Mouse (Mus musculus): Measurements from ENCODE around the gene Gpx1.

Gpx1 gene

GRCm38 (mm10) chr9:108339886-108340257, 1.2 kb downstream of the Gpx1 start:
- DNase-seq (ENCODE audit: low read depth, low spot score): no peak

- no peak for DNase-seq (ENCODE audit: low read depth, low spot score)
Observed at GRCm38 (mm10) chr9:108340258-108341138, 1.8 kb downstream of the Gpx1 start.

- no peak for DNase-seq (ENCODE audit: low read depth, low spot score)
Observed at GRCm38 (mm10) chr9:108341139-108341475, 2.4 kb downstream of the Gpx1 start.

GRCm38 (mm10) chr9:108341801-108342200, 3.1 kb downstream of the Gpx1 start:
- no peak for DNase-seq (ENCODE audit: low read depth, low spot score)

GRCm38 (mm10) chr9:108342301-108342831, 3.7 kb downstream of the Gpx1 start:
- no peak for DNase-seq (ENCODE audit: low read depth, low spot score)

- DNase-seq (ENCODE audit: low read depth, low spot score): no peak
Observed at GRCm38 (mm10) chr9:108343331-108343730, 4.6 kb downstream of the Gpx1 start.

GRCm38 (mm10) chr9:108343835-108344234, 5.1 kb downstream of the Gpx1 start:
- no peak for DNase-seq (ENCODE audit: low read depth, low spot score)

- no peak for DNase-seq (ENCODE audit: low read depth, low spot score)
Observed at GRCm38 (mm10) chr9:108344471-108344870, 5.8 kb downstream of the Gpx1 start.

- no peak for DNase-seq (ENCODE audit: low read depth, low spot score)
Observed at GRCm38 (mm10) chr9:108347024-108347423, 8.3 kb downstream of the Gpx1 start.

GRCm38 (mm10) chr9:108347540-108348289, 9.0 kb downstream of the Gpx1 start, which contains the start of gene Usp4:
Usp4 (plus strand) TSS chr9:108347853.
- DNase-seq (ENCODE audit: low read depth, low spot score): no peak

GRCm38 (mm10) chr9:108348290-108348680, 9.6 kb downstream of the Gpx1 start:
- no peak for DNase-seq (ENCODE audit: low read depth, low spot score)

GRCm38 (mm10) chr9:108349727-108350126, 11.0 kb downstream of the Gpx1 start:
- no peak for DNase-seq (ENCODE audit: low read depth, low spot score)

GRCm38 (mm10) chr9:108378234-108378633, 39.5 kb downstream of the Gpx1 start:
- no peak for DNase-seq (ENCODE audit: low read depth, low spot score)

- no peak for DNase-seq (ENCODE audit: low read depth, low spot score)
Observed at GRCm38 (mm10) chr9:108378736-108379135, 40.0 kb downstream of the Gpx1 start.

- no peak for DNase-seq (ENCODE audit: low read depth, low spot score)
Observed at GRCm38 (mm10) chr9:108379294-108379693, 40.6 kb downstream of the Gpx1 start.

GRCm38 (mm10) chr9:108381382-108381781, 42.7 kb downstream of the Gpx1 start:
- DNase-seq (ENCODE audit: low read depth, low spot score): no peak

GRCm38 (mm10) chr9:108385006-108385405, 46.3 kb downstream of the Gpx1 start:
- no peak for DNase-seq (ENCODE audit: low read depth, low spot score)

- no peak for DNase-seq (ENCODE audit: low read depth, low spot score)
Observed at GRCm38 (mm10) chr9:108386816-108387215, 48.1 kb downstream of the Gpx1 start.

- no peak for DNase-seq (ENCODE audit: low read depth, low spot score)
Observed at GRCm38 (mm10) chr9:108388601-108389000, 49.9 kb downstream of the Gpx1 start.

- DNase-seq (ENCODE audit: low read depth, low spot score): no peak
Observed at GRCm38 (mm10) chr9:108389220-108389619, 50.5 kb downstream of the Gpx1 start.
